Mouse (Mus musculus) c-Kit-negative CD71-positive TER-119-positive erythroid progenitor cells, embryonic 14.5 days (primary cell): ENCODE measurements around the gene Tmem248.

ENCODE experiments used
- DNase-seq: peaks from one replicate; pipeline ENCODE4 v3.0.0-alpha.2; 2013; ENCODE audit warnings: low read depth, low spot score

Gene Tmem248

GRCm38 (mm10) chr5:130216781-130217180 is at the start of gene Tmem248:
Tmem248 (plus strand) TSS chr5:130217081.
- no peak for DNase-seq

- DNase-seq = no peak
Measured at GRCm38 (mm10) chr5:130169109-130169508, 47.8 kb upstream of the Tmem248 start.

- peak; percentile 78 for DNase-seq
Measured at GRCm38 (mm10) chr5:130170666-130171422, 46.0 kb upstream of the Tmem248 start.

- DNase-seq = peak; percentile 75
Measured at GRCm38 (mm10) chr5:130171423-130171954, 45.4 kb upstream of the Tmem248 start, which contains the start of gene Rabgef1. Rabgef1 (plus strand) TSS chr5:130171798.

- no peak for DNase-seq
Measured at GRCm38 (mm10) chr5:130171956-130172601, 44.8 kb upstream of the Tmem248 start.

- DNase-seq = no peak
Measured at GRCm38 (mm10) chr5:130173012-130173411, 43.9 kb upstream of the Tmem248 start.

- DNase-seq = no peak
Measured at GRCm38 (mm10) chr5:130177871-130178270, 39.0 kb upstream of the Tmem248 start.

- no peak for DNase-seq
Measured at GRCm38 (mm10) chr5:130180362-130180761, 36.5 kb upstream of the Tmem248 start.

GRCm38 (mm10) chr5:130181740-130182540 is 34.9 kb upstream of the Tmem248 start:
- no peak for DNase-seq

- no peak for DNase-seq
Measured at GRCm38 (mm10) chr5:130182541-130182821, 34.4 kb upstream of the Tmem248 start.

- no peak for DNase-seq
Measured at GRCm38 (mm10) chr5:130184193-130184856, 32.6 kb upstream of the Tmem248 start.

GRCm38 (mm10) chr5:130185312-130185711 is 31.6 kb upstream of the Tmem248 start:
- no peak for DNase-seq

- DNase-seq = no peak
Measured at GRCm38 (mm10) chr5:130187383-130187782, 29.5 kb upstream of the Tmem248 start.

GRCm38 (mm10) chr5:130190909-130191308 is 26.0 kb upstream of the Tmem248 start:
- DNase-seq = no peak

GRCm38 (mm10) chr5:130191865-130192264 is 25.0 kb upstream of the Tmem248 start:
- no peak for DNase-seq

GRCm38 (mm10) chr5:130192356-130192944 is 24.4 kb upstream of the Tmem248 start:
- no peak for DNase-seq

GRCm38 (mm10) chr5:130193760-130194159 is 23.1 kb upstream of the Tmem248 start:
- no peak for DNase-seq

GRCm38 (mm10) chr5:130196307-130196706 is 20.6 kb upstream of the Tmem248 start:
- no peak for DNase-seq

- DNase-seq = no peak
Measured at GRCm38 (mm10) chr5:130197454-130197853, 19.4 kb upstream of the Tmem248 start.

GRCm38 (mm10) chr5:130197981-130198380 is 18.9 kb upstream of the Tmem248 start:
- no peak for DNase-seq
